Mouse (Mus musculus) stomach, postnatal 0 days (tissue): ENCODE data around the gene Fmod. TPM values are rescaled to one million over a fixed set of nuclear protein-coding genes. Genes with fewer than 3 reads are reported as not detected.
A peak's percentile ranks its signal among the peaks of the same experiment; 100 is the strongest.

Experiments used
- ATAC-seq: fragments of 200-750 bp; cut with Nextera tagmentation; 2 replicates; pipeline ENCODE4 v1.8.0; 2017; ENCODE audit not compliant: low FRiP score, low TSS enrichment
- DNase-seq: peaks from one replicate; pipeline ENCODE4 v3.0.0-alpha.2; 2016; ENCODE audit warnings: low spot score
- H3K27ac ChIP-seq: fragments of 300-500 bp; sonication (generic); replicated peaks from 2 replicates; pipeline ENCODE4 v1.5.1; 2014; ENCODE audit warnings: mild to moderate bottlenecking, control low read depth
- H3K27me3 ChIP-seq: fragments of 300-500 bp; sonication (generic); 2 replicates; pipeline ENCODE4 v1.6.1; 2014; ENCODE audit warnings: low read length; ENCODE audit not compliant: control insufficient read depth, insufficient read depth
- H3K36me3 ChIP-seq: fragments of 300-500 bp; sonication (generic); 2 replicates; pipeline ENCODE4 v1.6.1; 2014; ENCODE audit warnings: low read length, mixed read lengths; ENCODE audit not compliant: control insufficient read depth, insufficient read depth
- H3K4me1 ChIP-seq: fragments of 300-500 bp; sonication (generic); replicated peaks from 2 replicates; pipeline ENCODE4 v1.6.1; 2014; ENCODE audit warnings: antibody characterized with exemption; ENCODE audit not compliant: control insufficient read depth, insufficient read depth
- H3K4me2 ChIP-seq: fragments of 300-500 bp; sonication (generic); replicated peaks from 2 replicates; pipeline ENCODE4 v1.6.1; 2014; ENCODE audit warnings: low read depth, mild to moderate bottlenecking, control low read depth, moderate library complexity
- H3K4me3 ChIP-seq: fragments of 300-500 bp; sonication (generic); 2 replicates; pipeline ENCODE4 v1.5.1; 2014; ENCODE audit warnings: low read depth, low read length, control low read depth
- H3K9ac ChIP-seq: fragments of 300-500 bp; sonication (generic); 2 replicates; pipeline ENCODE4 v1.6.1; 2014; ENCODE audit warnings: mild to moderate bottlenecking, low read length, control low read depth, mixed read lengths
- H3K9me3 ChIP-seq: fragments of 300-500 bp; sonication (generic); 2 replicates; pipeline ENCODE4 v1.6.1; 2016; ENCODE audit warnings: low read length; ENCODE audit not compliant: control insufficient read depth
- CTCF ChIP-seq: IDR thresholded peaks from 2 replicates; pipeline ENCODE4 v1.5.1; 2016; ENCODE audit warnings: antibody characterized with exemption, low read depth, mild to moderate bottlenecking, moderate library complexity
- EP300 ChIP-seq: optimal IDR thresholded peaks from 2 replicates; pipeline ENCODE3; 2016; ENCODE audit warnings: antibody characterized with exemption
- WGBS: fragments of 180-500 bp; shearing (Covaris S2); extraction: QIAGEN DNeasy Blood & Tissue Kit; methylation state at CpG from one replicate; pipeline ENCODE4 v1.1.7; 2014; 5-methylcytosine and 5-hydroxymethylcytosine counted together
- polyA plus RNA-seq: library from polyadenylated mRNA; unstranded; fragments of >200 nt; fragmentation: Nextera tagmentation; extraction: Ambion mirVana; gene quantifications from 2 replicates; pipeline ENCODE4 v1.2.1, GENCODE M21; 2015

The Fmod gene
- polyA plus RNA-seq, 1 experiment from 2014 or later = 9.0 TPM

DNA sequence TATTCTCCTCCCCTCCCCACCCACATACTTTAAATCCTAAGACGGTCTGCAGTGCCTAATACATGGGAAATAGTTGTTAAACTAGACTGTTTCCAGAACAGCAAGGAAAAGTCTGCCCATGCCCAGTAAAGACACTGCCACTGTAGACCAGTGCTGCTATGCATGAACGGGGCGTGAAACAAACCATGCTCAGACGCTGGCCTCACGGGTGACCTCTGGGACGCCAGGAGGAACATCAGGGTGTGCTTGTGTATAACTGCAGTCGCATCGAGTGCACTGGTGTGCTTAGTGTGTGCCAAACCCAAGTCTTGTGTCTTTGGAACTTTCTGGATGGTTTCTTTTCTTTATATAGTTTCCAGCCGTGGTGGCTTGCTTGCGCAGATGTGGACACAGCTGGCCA, 37.6 kb downstream of the Fmod start:
- DNase-seq = peak; percentile 63
- H3K9ac ChIP-seq = no peak overlapping the region
- H3K9me3 ChIP-seq = no peaks in the 10 kb centered on the region
- H3K4me1 ChIP-seq = peaks cover 9% of the 10 kb centered on the region; the same call in 1 of the 2 replicates
- H3K36me3 ChIP-seq = peaks cover 11% of the 10 kb centered on the region
- no peak for ATAC-seq
- 66% methylated on average over 10 of the region's 10 CpGs for WGBS
- peak overlapping the region; percentile 5; the same call in 1 of the 2 replicates for H3K4me2 ChIP-seq
- peak overlapping the region; percentile 53; the same call in 1 of the 2 replicates for H3K27ac ChIP-seq
- no peaks in the 10 kb centered on the region for H3K27me3 ChIP-seq
- no peak overlapping the region for H3K4me3 ChIP-seq
- TF ChIP-seq EP300 (no peak), CTCF (no peak)

DNA sequence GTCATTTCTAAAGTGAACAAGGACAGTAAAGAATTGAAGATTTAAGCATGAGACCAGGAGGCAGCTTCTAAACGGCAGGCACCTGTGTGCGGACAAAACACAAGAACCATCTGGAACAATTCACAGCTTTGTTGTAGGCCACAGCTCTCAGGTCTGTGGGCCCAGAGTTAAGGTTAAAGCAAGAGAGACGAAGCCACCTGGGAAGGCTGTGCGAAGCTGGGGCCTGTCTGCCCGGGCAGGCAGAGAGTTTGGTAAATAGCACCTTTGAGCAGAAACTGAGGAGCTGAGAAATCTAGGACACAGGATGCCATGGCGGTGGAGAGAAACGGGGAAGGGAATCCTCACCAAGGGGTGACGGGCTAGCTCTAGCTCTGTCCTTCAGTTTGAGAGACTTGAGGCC, 38.5 kb downstream of the Fmod start:
- TF ChIP-seq CTCF (no peak), EP300 (no peak)
- no peaks in the 10 kb centered on the region for H3K9me3 ChIP-seq
- H3K36me3 ChIP-seq = peaks cover 11% of the 10 kb centered on the region
- peaks cover 8% of the 10 kb centered on the region; the same call in 1 of the 2 replicates for H3K4me1 ChIP-seq
- DNase-seq (peak; percentile 30), ATAC-seq (no peak)
- H3K4me3 ChIP-seq = peak overlapping the region; percentile 82
- peak overlapping the region; percentile 84 for H3K4me2 ChIP-seq
- peak overlapping the region; percentile 90 for H3K9ac ChIP-seq
- no peaks in the 10 kb centered on the region for H3K27me3 ChIP-seq
- 57% methylated on average over 8 of the region's 8 CpGs for WGBS
- H3K27ac ChIP-seq = peak overlapping the region; percentile 30

DNA sequence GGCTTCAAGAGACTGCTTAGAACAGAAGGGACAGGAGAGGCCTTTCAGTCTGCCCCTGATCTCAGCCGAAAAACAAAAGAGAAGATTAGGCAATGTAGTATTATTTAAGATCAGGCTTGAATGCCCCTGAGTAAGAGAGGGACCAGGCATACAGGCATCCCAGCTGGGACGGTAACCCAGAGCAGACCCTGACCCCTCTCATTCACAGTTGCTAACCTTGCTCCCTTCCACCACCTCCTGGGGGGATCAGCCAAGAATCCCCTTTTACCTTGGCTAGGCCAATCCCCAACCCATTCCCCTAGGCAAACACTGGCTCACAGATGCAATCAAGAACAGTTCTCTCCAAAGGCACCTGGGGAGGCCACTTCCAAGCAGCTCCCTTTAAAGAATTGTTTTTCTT, 39.7 kb downstream of the Fmod start:
- H3K9me3 ChIP-seq = no peaks in the 10 kb centered on the region
- H3K9ac ChIP-seq = peak overlapping the region; percentile 90
- DNase-seq (no peak), ATAC-seq (no peak)
- TF ChIP-seq EP300 = no peak
- no peak for TF ChIP-seq CTCF
- H3K27ac ChIP-seq = peak overlapping the region; percentile 30; the same call in 1 of the 2 replicates
- peak overlapping the region; percentile 84 for H3K4me2 ChIP-seq
- no peaks in the 10 kb centered on the region for H3K27me3 ChIP-seq
- H3K4me3 ChIP-seq = peak overlapping the region; percentile 82
- 39% methylated on average over 2 of the region's 2 CpGs for WGBS
- H3K4me1 ChIP-seq = peaks cover 4% of the 10 kb centered on the region; the same call in 1 of the 2 replicates
- peaks cover 11% of the 10 kb centered on the region for H3K36me3 ChIP-seq

DNA sequence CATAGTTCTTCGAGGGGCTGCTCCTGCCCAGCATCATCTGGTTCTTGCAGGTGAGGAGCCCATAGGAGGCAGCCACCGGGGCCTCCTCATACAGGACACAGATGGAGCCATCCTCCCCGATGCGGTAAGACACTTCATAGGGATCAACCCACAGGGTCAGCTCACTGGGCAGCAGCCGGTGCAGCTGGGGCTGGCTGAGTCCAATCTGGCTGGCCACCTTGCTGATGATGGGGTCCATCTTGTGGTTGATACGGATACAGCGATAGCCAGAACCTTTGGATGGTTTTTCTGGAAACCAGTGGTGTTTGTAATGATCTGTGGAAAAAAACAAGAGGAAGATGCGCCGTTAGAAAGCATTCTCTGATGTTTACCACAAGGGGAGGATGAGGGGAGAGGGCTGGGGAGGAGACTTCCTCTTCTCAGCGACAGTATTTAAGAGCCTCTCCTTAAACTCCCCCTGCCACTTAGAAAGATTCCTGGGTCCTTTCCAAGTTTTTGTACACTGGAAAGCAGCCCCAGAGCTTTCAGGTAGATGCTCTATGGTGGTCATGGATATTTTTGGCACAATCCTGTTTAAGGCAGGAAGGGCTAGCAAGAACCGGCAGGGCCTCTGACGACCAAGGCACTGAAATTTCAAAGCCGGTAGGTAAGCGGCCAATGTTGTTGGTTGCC, 40.5 kb downstream of the Fmod start:
- 21% methylated on average over 14 of the region's 14 CpGs for WGBS
- Histone ChIP-seq H3K9ac (peak overlapping the region; percentile 90), H3K4me1 (peaks cover 2% of the 10 kb centered on the region; the same call in 1 of the 2 replicates), H3K27me3 (no peaks in the 10 kb centered on the region), H3K36me3 (peaks cover 11% of the 10 kb centered on the region), H3K4me2 (peak overlapping the region; percentile 84), H3K9me3 (no peaks in the 10 kb centered on the region), H3K27ac (peak overlapping the region; percentile 91), H3K4me3 (peak overlapping the region; percentile 82)
- peak; percentile 61 for TF ChIP-seq CTCF
- no peak for TF ChIP-seq EP300
- peak; percentile 59 for DNase-seq
- no peak for ATAC-seq

DNA sequence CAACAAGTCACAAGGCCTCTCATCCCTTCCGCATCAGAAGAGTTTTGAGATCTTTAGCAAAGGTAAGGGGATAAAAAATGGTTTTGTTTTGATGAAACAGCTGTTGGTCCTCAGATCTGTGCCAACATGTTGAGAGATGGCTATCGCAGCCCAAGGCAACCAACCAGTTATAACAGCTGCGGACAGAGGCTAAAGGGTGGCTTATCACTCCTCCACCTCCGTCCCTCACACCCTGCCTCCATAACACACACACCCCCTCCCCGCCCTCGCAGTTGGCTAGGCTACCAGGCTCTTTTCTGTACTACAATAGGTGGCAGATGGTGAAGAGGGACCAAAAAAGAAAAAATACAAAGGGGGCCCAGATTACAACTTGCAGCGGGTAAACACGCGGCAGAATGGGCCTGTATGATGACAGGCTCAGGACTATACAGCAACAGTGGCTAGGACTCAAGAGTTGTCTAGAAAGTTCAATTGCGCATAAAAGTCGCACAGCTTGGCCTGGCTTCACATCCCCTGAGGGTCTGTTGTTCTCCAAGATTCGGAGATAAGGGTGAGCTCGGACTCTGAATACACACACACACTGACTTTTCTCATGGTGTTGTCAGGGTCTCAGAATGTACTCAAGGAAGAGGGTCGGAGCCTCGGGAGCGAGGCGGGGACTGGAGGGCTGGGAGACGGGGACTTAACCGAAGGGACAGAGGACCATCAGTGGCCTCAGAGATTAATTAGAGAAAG, 41.2 kb downstream of the Fmod start:
- WGBS = 3% methylated on average over 19 of the region's 19 CpGs

More for the DNA sequence above, 41.2 kb downstream of the Fmod start:
- peak overlapping the region; percentile 90 for H3K9ac ChIP-seq
- no peaks in the 10 kb centered on the region for H3K27me3 ChIP-seq
- H3K9me3 ChIP-seq = no peaks in the 10 kb centered on the region
- ATAC-seq (no peak), DNase-seq (peak; percentile 72)
- peaks cover 11% of the 10 kb centered on the region for H3K36me3 ChIP-seq
- H3K27ac ChIP-seq = peak overlapping the region; percentile 91
- H3K4me2 ChIP-seq = peak overlapping the region; percentile 84
- peak overlapping the region; percentile 82 for H3K4me3 ChIP-seq
- peaks cover 2% of the 10 kb centered on the region; the same call in 1 of the 2 replicates for H3K4me1 ChIP-seq
- no peak for TF ChIP-seq EP300
- no peak for TF ChIP-seq CTCF
